Mouse (Mus musculus) CH12.LX (cell line): ENCODE data around the gene Pkm. TPM values are rescaled to one million over a fixed set of nuclear protein-coding genes. Genes with fewer than 3 reads are reported as not detected.

ENCODE experiments used
- DNase-seq: peaks from one replicate; pipeline ENCODE4 v3.0.0-alpha.2; 2013; ENCODE audit errors: extremely low read depth
- H3K27ac ChIP-seq: 2 replicates; pipeline ENCODE4 v1.5.1; 2012; ENCODE audit warnings: low read depth, mild to moderate bottlenecking, control low read depth, moderate library complexity; ENCODE audit not compliant: insufficient read depth
- H3K27me3 ChIP-seq: replicated peaks from 2 replicates; pipeline ENCODE3; 2012; ENCODE audit warnings: inconsistent platforms
- H3K36me3 ChIP-seq, 2 experiments: replicated peaks in 1 of 2; 2 replicates each; pipeline versions ENCODE3 to v1.6.1; 2012; ENCODE audit warnings: inconsistent platforms in 1 of 2, low read length in 1 of 2, mild to moderate bottlenecking in 1 of 2, mixed read lengths in 1 of 2, moderate library complexity in 1 of 2; ENCODE audit not compliant: control insufficient read depth in 1 of 2, insufficient read depth in 1 of 2
- H3K4me1 ChIP-seq, 2 experiments: 2 replicates each; pipeline ENCODE4 v1.6.1; 2012; ENCODE audit warnings: inconsistent platforms in 1 of 2, moderate library complexity in 1 of 2; ENCODE audit not compliant: insufficient read depth in 2 of 2, control insufficient read depth in 1 of 2
- H3K4me2 ChIP-seq: 2 replicates; pipeline ENCODE4 v1.6.1; 2012; ENCODE audit warnings: low read depth, mild to moderate bottlenecking, control low read depth; ENCODE audit not compliant: poor library complexity, insufficient read depth, severe bottlenecking
- H3K4me3 ChIP-seq, 3 experiments: fragments of 150-350 bp in 1 of 3; sonication (generic) in 1 of 3; replicated peaks in 1 of 3; 2 replicates each; pipeline versions ENCODE3 to v1.5.1; 2011 to 2012; ENCODE audit warnings: low read depth in 2 of 3, low read length in 2 of 3, mild to moderate bottlenecking in 2 of 3, moderate library complexity in 2 of 3, control low read depth in 1 of 3, improper control_type of control experiment in 1 of 3, inconsistent platforms in 1 of 3, mixed read lengths in 1 of 3; ENCODE audit not compliant: poor library complexity in 1 of 3
- H3K79me2 ChIP-seq: replicated peaks from 2 replicates; pipeline ENCODE4 v1.6.1; 2012; ENCODE audit warnings: mild to moderate bottlenecking, moderate library complexity; ENCODE audit not compliant: control insufficient read depth, poor library complexity, insufficient read depth, severe bottlenecking; ENCODE audit errors: extremely low read depth
- H3K9ac ChIP-seq: 2 replicates; pipeline ENCODE4 v1.6.1; 2012; ENCODE audit warnings: low read depth, mild to moderate bottlenecking, control low read depth, moderate library complexity; ENCODE audit not compliant: insufficient read depth
- H3K9me3 ChIP-seq: replicated peaks from 2 replicates; pipeline ENCODE3; 2012; ENCODE audit warnings: low read length, inconsistent platforms, mixed read lengths
- CTCF ChIP-seq, 2 experiments: IDR thresholded peaks in 1 of 2; conservative IDR thresholded peaks in 1 of 2; 2 replicates each; pipeline ENCODE4 v1.5.1; 2011 to 2012; ENCODE audit warnings: low read depth in 2 of 2, low read length in 2 of 2, improper control_type of control experiment in 1 of 2, inconsistent platforms in 1 of 2, mild to moderate bottlenecking in 1 of 2, moderate library complexity in 1 of 2
- E2F4 ChIP-seq: IDR thresholded peaks from 2 replicates; pipeline ENCODE4 v1.6.1; 2011; ENCODE audit warnings: low read depth, low read length, improper control_type of control experiment; ENCODE audit not compliant: insufficient replicate concordance
- ELF1 ChIP-seq: IDR thresholded peaks from 2 replicates; pipeline ENCODE4 v1.6.1; 2014; ENCODE audit warnings: low read depth, mild to moderate bottlenecking, inconsistent platforms, low read length, improper control_type of control experiment
- GABPA ChIP-seq: IDR thresholded peaks from 2 replicates; pipeline ENCODE4 v1.6.1; 2012; ENCODE audit warnings: low read depth, low read length, improper control_type of control experiment, inconsistent platforms; ENCODE audit not compliant: insufficient replicate concordance
- IRF4 ChIP-seq: IDR thresholded peaks from 2 replicates; pipeline ENCODE4 v1.6.1; 2014; ENCODE audit warnings: low read depth, mild to moderate bottlenecking, inconsistent platforms, low read length, improper control_type of control experiment
- MAFK ChIP-seq: IDR thresholded peaks from 2 replicates; pipeline ENCODE4 v1.6.1; 2011; ENCODE audit warnings: low read length, improper control_type of control experiment; ENCODE audit not compliant: insufficient replicate concordance
- MAX ChIP-seq: IDR thresholded peaks from 2 replicates; pipeline ENCODE4 v1.6.1; 2011; ENCODE audit warnings: low read length, improper control_type of control experiment
- PAX5 ChIP-seq: IDR thresholded peaks from 2 replicates; pipeline ENCODE4 v1.6.1; 2012; ENCODE audit warnings: low read length, inconsistent platforms, mixed read lengths
- POLR2AphosphoS2 ChIP-seq: IDR thresholded peaks from 2 replicates; pipeline ENCODE4 v1.6.1; 2011; ENCODE audit warnings: low read depth, low read length, improper control_type of control experiment
- SIN3A ChIP-seq: IDR thresholded peaks from 2 replicates; pipeline ENCODE4 v1.6.1; 2012; ENCODE audit warnings: low read length, improper control_type of control experiment, inconsistent platforms
- TCF12 ChIP-seq: IDR thresholded peaks from 2 replicates; pipeline ENCODE4 v1.6.1; 2014; ENCODE audit warnings: low read depth, mild to moderate bottlenecking, inconsistent platforms, low read length, improper control_type of control experiment
- USF2 ChIP-seq: conservative IDR thresholded peaks from 2 replicates; pipeline ENCODE4 v1.6.1; 2011; ENCODE audit warnings: low read depth, low read length, improper control_type of control experiment
- ZC3H11A ChIP-seq: IDR thresholded peaks from 2 replicates; pipeline ENCODE4 v1.6.1; 2012; ENCODE audit warnings: low read depth, mild to moderate bottlenecking, inconsistent platforms, low read length, improper control_type of control experiment
- dilution Hi-C: fragments of 300-500 bp; cut with MboI; formaldehyde crosslinking; loops from 2 replicates; pipeline ENCODE4 v1.14.3; 2020; ENCODE audit warnings: low sequenced_read_pairs; ENCODE audit not compliant: extremely low pct_unique_long_range_greater_than_20kb, extremely low pct_ligation_motif_present
- in situ Hi-C: fragments of 300-500 bp; cut with MboI; formaldehyde crosslinking; loops from 3 replicates; pipeline ENCODE4 v1.14.3; 2019; ENCODE audit warnings: low sequenced_read_pairs, low pct_ligation_motif_present, low pct_unique_long_range_greater_than_20kb, mixed read lengths
- polyA plus RNA-seq: library from polyadenylated mRNA; unstranded; fragments of >175 nt; gene quantifications from 2 replicates; pipeline ENCODE4 v1.2.1, GENCODE M21; 2012; ENCODE audit warnings: low read depth; ENCODE audit not compliant: insufficient read length
- total RNA-seq, 2 experiments: library from RNA; depleted of rRNA; stranded (reverse); fragments of 300-350 nt in 1 of 2; fragments of >200 nt in 1 of 2; gene quantifications; 2 replicates each; pipeline ENCODE4 v1.2.3; 2012 to 2014

Gene Pkm
- total and polyA plus RNA-seq, 3 experiments, result 1,827 to 2,828 (median 2,304) TPM

DNA sequence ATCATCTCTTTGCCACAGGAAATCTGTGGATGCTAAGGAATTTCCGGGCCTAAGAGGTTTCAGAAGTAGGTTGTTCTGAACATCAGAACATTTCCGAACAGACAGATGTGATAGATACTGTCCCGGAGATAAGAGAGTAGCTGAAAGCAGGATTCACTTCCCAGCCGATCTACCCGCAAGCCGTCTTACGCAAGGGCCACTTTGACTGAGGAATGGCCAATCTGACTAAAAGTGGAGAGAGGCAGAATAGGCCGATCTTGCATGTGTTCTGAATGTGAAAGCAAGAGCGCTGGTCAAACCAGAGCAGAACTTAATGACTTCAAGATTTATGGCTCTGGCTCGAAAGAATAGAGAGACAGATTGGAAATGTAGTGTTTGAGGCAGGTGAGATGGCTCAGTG lies 69.3 kb downstream of the Pkm start:
- TF ChIP-seq PAX5 (no peak), MAX (no peak), CTCF (conservative IDR thresholded peaks at IDR 0.05 in 1 of 2, IDR thresholded peaks at IDR 0.05 in 1 of 2; ENCODE audit: low read depth in 2 of 2, low read length in 2 of 2) (no peak), POLR2AphosphoS2 (no peak), GABPA (no peak)
- H3K9me3 ChIP-seq, result no peaks in the 10 kb centered on the region
- H3K27me3 ChIP-seq, result peaks cover 13% of the 10 kb centered on the region
- H3K36me3 ChIP-seq, result no peaks in the 10 kb centered on the region
- no peak overlapping the region for H3K4me3 ChIP-seq
- DNase-seq, result no peak
- H3K79me2 ChIP-seq, result no peaks in the 10 kb centered on the region
- in situ Hi-C loops, result no loop called here
- dilution Hi-C loops, result no loop called here
- H3K4me2 ChIP-seq, result no peak overlapping the region
- H3K4me1 ChIP-seq, result peaks cover 0 to 8% of the 10 kb centered on the region in 2 experiments; a peak in 2 of 4 replicates
- H3K9ac ChIP-seq, result no peak overlapping the region
- H3K27ac ChIP-seq, result no peak overlapping the region

DNA sequence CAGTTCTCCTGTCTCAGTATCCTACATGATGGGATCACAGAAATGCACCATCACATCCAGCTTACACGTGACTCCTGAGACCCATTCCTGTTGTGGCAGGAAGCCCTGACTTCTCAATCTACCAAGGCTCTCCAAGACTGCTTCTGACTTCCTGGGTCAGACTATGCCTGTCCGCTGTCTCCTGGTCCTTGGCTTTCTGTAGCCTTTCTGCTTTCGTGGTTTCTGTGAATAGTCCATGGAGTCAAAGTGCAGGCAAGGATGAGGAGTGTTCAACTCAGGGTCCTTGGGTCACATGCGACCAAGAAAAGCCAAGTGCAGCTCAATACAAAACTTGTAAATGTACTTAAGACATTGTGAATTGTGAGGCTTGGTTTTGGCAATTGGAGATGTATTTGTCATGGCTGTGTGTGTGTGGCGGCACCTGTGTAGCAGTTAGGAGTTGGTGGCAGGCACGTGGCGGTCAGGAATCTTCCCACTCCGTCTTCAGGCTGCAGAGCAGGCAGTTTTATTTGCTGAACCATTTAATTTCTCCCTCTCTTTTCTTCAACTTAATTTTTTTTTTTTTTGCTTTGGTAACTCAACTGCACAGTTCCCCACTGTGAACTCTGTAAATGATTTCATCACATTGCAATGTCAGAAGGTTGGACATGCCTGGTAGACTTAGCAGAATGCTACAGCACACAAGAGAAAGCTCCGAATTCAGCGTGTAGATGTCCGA lies 71.6 kb downstream of the Pkm start:
- no peaks in the 10 kb centered on the region for H3K9me3 ChIP-seq
- H3K79me2 ChIP-seq, result no peaks in the 10 kb centered on the region
- H3K4me2 ChIP-seq, result no peak overlapping the region
- H3K4me1 ChIP-seq, result peaks cover 0 to 8% of the 10 kb centered on the region in 2 experiments; a peak in 2 of 4 replicates
- H3K27ac ChIP-seq, result no peak overlapping the region
- H3K9ac ChIP-seq, result no peak overlapping the region
- H3K27me3 ChIP-seq, result no peaks in the 10 kb centered on the region
- no peak overlapping the region for H3K4me3 ChIP-seq
- no peak for TF ChIP-seq IRF4
- no peak for TF ChIP-seq ELF1
- TF ChIP-seq E2F4, result no peak
- no peak for TF ChIP-seq CTCF (conservative IDR thresholded peaks at IDR 0.05 in 1 of 2, IDR thresholded peaks at IDR 0.05 in 1 of 2; ENCODE audit: low read depth in 2 of 2, low read length in 2 of 2)
- TF ChIP-seq TCF12, result no peak
- no peak for TF ChIP-seq USF2
- no peak for TF ChIP-seq ZC3H11A
- TF ChIP-seq MAFK, result no peak
- TF ChIP-seq SIN3A, result no peak
- dilution Hi-C loops (no loop called here), in situ Hi-C loops (no loop called here)
- DNase-seq, result no peak
- H3K36me3 ChIP-seq, result no peaks in the 10 kb centered on the region

Other genes starting within 250 kb of the Pkm start
- gene Arih1, start 169.8 kb upstream of the Pkm start, total RNA-seq (2012; rRNA removed), result 52.4 and 57.4 TPM in 2 replicates
- gene Arih1, start 169.8 kb upstream of the Pkm start, total RNA-seq (2014; rRNA removed), result 38.7 and 45.2 TPM in 2 replicates
- gene Arih1, start 169.8 kb upstream of the Pkm start, polyA plus RNA-seq, result 68.7 and 70.9 TPM in 2 replicates
- 61.7 and 65.8 TPM in 2 replicates for gene Hexa, start 116.8 kb upstream of the Pkm start, total RNA-seq (2012; rRNA removed)
- 33.6 and 38.0 TPM in 2 replicates for gene Hexa, start 116.8 kb upstream of the Pkm start, total RNA-seq (2014; rRNA removed)
- 35.6 and 37.1 TPM in 2 replicates for gene Hexa, start 116.8 kb upstream of the Pkm start, polyA plus RNA-seq
- gene Tmem202, start 116.5 kb upstream of the Pkm start, total RNA-seq (2012; rRNA removed), result 0.64 and 0.97 TPM in 2 replicates
- gene Tmem202, start 116.5 kb upstream of the Pkm start, total RNA-seq (2014; rRNA removed), result 0.20 TPM in 1 of 2 replicates, not detected in the other
- gene Tmem202, start 116.5 kb upstream of the Pkm start, polyA plus RNA-seq, result not detected in 2 replicates
- gene Celf6, start 78.5 kb upstream of the Pkm start, total RNA-seq (2012; rRNA removed), result not detected in 2 replicates
- not detected in 2 replicates for gene Celf6, start 78.5 kb upstream of the Pkm start, total RNA-seq (2014; rRNA removed)
- gene Celf6, start 78.5 kb upstream of the Pkm start, polyA plus RNA-seq, result not detected in 2 replicates
- gene Parp6, start 39.1 kb upstream of the Pkm start, total RNA-seq (2012; rRNA removed), result 3.6 and 4.4 TPM in 2 replicates
- gene Parp6, start 39.1 kb upstream of the Pkm start, total RNA-seq (2014; rRNA removed), result 5.6 and 5.7 TPM in 2 replicates
- 4.6 and 5.5 TPM in 2 replicates for gene Parp6, start 39.1 kb upstream of the Pkm start, polyA plus RNA-seq
- gene Gramd2, start 23.8 kb downstream of the Pkm start, total RNA-seq (2012; rRNA removed), result not detected in 2 replicates
- gene Gramd2, start 23.8 kb downstream of the Pkm start, total RNA-seq (2014; rRNA removed), result 0.32 TPM in 1 of 2 replicates, not detected in the other
- gene Gramd2, start 23.8 kb downstream of the Pkm start, polyA plus RNA-seq, result 0.23 and 0.61 TPM in 2 replicates
- 3.5 and 5.2 TPM in 2 replicates for gene Senp8, start 94.3 kb downstream of the Pkm start, total RNA-seq (2012; rRNA removed)
- gene Senp8, start 94.3 kb downstream of the Pkm start, total RNA-seq (2014; rRNA removed), result 7.4 and 8.5 TPM in 2 replicates
- gene Senp8, start 94.3 kb downstream of the Pkm start, polyA plus RNA-seq, result 6.1 TPM in 2 replicates
- gene Myo9a, start 94.5 kb downstream of the Pkm start, total RNA-seq (2012; rRNA removed), result 1.7 and 2.0 TPM in 2 replicates
- 1.6 and 2.1 TPM in 2 replicates for gene Myo9a, start 94.5 kb downstream of the Pkm start, total RNA-seq (2014; rRNA removed)
- 1.7 and 2.6 TPM in 2 replicates for gene Myo9a, start 94.5 kb downstream of the Pkm start, polyA plus RNA-seq